Mouse (Mus musculus): ENCODE data around the gene Coro2a. TPM values are rescaled to one million over a fixed set of nuclear protein-coding genes. Genes with fewer than 3 reads are reported as not detected.
"Not testable (repeated sequence)": the region's sequence is repeated elsewhere in the genome, so short reads cannot be mapped to it uniquely, and the experiment has no call there.

Coro2a gene
- 5.9 and 6.4 TPM in 2 replicates for polyA plus RNA-seq (2015; fragmentation: Nextera tagmentation; extraction: Ambion mirVana)

DNA sequence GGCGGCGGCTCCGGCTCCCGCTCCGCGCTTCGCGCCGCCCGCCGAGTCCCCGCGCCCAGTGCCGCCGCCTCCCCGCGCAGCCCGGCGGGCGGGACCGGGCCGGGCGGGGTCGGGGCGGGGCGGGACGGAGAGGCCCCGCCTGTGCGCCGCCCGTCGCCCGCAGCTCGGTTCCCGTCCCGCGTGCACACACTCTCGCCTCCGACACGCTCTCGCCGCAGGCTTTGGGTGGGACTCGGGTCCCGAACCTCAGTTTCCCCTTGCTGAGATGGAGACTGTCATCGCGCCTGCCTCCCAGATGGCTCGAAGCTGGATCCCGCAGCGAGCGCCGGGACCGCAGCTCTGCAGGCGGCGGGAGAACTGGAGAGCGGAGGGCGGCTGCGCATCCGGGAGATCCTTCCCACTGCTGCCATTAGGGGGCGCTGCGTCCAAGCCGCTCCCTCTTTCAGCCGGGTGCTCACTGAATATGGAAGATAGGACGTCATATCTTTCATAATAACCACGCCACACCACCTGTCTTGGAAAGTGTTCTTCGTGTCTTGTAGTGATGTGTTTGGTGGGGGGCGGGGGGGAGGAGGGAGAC lies at the start of gene Coro2a:
Gene Coro2a (minus strand): TSS at position 359 of the 580 bp plus-strand sequence.
- WGBS = under 1% methylated on average over 45 of the region's 66 CpGs
- Histone ChIP-seq H3K36me3 (ENCODE audit: insufficient read depth, low read length) (no peaks in the 10 kb centered on the region), H3K27ac (ENCODE audit: low read length) (no peak within 1 kb of the TSS), H3K4me1 (ENCODE audit: insufficient read depth, low read length) (peaks cover 5% of the 10 kb centered on the region; the same call in 1 of the 2 replicates), H3K4me2 (replicated peaks; ENCODE audit: low read depth, low read length) (peak within 1 kb of the TSS; percentile 98), H3K9ac (replicated peaks; ENCODE audit: low read length) (peak within 1 kb of the TSS; percentile 67), H3K4me3 (ENCODE audit: low read length) (peak within 1 kb of the TSS; percentile 63), H3K27me3 (ENCODE audit: insufficient read depth, low read length) (peaks cover 23% of the 10 kb centered on the region), H3K9me3 (ENCODE audit: low read length) (no peaks in the 10 kb centered on the region)
- ATAC-seq (ENCODE audit: low FRiP score, low TSS enrichment) = peak; percentile 43

DNA sequence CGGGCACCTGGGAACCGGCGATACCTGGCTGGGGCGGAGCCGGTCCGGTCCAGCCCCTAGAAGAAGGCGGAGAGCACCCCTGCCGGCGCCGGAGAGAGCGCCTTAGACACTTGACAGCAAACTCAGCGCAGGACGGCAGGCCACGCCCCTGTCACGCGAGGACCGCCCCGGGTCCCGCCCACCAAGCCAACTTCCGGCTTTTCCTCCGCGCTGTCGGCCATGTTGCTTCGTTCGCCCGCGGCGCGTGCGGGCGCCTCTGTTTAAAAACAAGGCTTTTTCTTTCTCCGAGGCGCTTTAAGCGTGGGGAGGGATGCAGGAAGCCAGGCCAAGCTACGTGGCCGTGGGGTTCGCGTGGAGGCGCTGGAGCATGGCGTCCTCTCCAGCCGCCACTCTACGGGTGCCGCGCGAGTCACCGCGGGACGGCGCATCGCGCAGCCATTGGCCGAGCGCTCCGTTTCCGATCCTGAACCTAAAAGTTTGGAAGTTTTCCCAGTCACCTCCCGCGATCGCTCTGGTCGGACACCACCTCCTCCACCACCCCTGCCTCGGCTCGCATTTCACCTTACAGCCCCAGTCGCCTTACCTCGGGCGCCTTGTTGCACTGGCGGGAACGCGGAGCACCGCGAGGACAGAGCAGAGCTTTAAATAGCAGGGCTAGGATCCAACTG lies 48.2 kb upstream of the Coro2a start, which contains the start of gene Tbc1d2:
Gene Tbc1d2 (minus strand): TSS at position 124 of the 668 bp plus-strand sequence.
- peak within 1 kb of the TSS; percentile 88 for H3K9ac ChIP-seq (replicated peaks; ENCODE audit: low read length)
- WGBS = under 1% methylated on average over 69 of the region's 69 CpGs
- peaks cover 7% of the 10 kb centered on the region; the same call in 1 of the 2 replicates for H3K4me1 ChIP-seq (ENCODE audit: insufficient read depth, low read length)
- peak; percentile 97 for ATAC-seq (ENCODE audit: low FRiP score, low TSS enrichment)
- peaks cover 24% of the 10 kb centered on the region for H3K27me3 ChIP-seq (ENCODE audit: insufficient read depth, low read length)
- peak within 1 kb of the TSS; percentile 95 for H3K4me2 ChIP-seq (replicated peaks; ENCODE audit: low read depth, low read length)
- peak within 1 kb of the TSS; percentile 77 for H3K4me3 ChIP-seq (ENCODE audit: low read length)
- H3K36me3 ChIP-seq (ENCODE audit: insufficient read depth, low read length) = no peaks in the 10 kb centered on the region
- no peaks in the 10 kb centered on the region for H3K9me3 ChIP-seq (ENCODE audit: low read length)
- H3K27ac ChIP-seq (ENCODE audit: low read length) = peak within 1 kb of the TSS; percentile 94

DNA sequence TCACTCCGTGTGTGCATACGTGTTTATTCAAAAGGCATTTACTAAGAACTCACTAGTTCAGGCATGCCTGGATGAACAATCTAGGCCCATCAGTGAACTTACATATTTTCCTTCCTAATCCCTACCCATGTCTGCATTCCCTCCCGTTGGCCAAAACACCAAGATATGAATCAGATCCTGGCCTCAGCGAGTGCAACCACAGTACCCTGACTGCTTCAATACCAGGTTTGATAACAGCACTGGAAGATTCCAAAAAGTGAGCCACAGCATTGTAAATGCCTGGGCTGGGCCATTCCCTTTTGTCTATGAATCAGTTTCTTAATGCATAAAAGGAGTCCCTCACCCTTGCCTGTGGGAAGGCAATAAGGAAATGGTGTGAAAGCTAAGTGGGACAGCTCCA lies 47.2 kb upstream of the Coro2a start:
- no peaks in the 10 kb centered on the region for H3K36me3 ChIP-seq (ENCODE audit: insufficient read depth, low read length)
- no peak for ATAC-seq (ENCODE audit: low FRiP score, low TSS enrichment)
- H3K9ac ChIP-seq (replicated peaks; ENCODE audit: low read length) = peak overlapping the region; percentile 88
- H3K4me1 ChIP-seq (ENCODE audit: insufficient read depth, low read length) = peaks cover 7% of the 10 kb centered on the region; the same call in 1 of the 2 replicates
- peaks cover 24% of the 10 kb centered on the region for H3K27me3 ChIP-seq (ENCODE audit: insufficient read depth, low read length)
- H3K27ac ChIP-seq (ENCODE audit: low read length) = no peak overlapping the region
- no peaks in the 10 kb centered on the region for H3K9me3 ChIP-seq (ENCODE audit: low read length)
- WGBS = 49% methylated on average over 4 of the region's 4 CpGs
- H3K4me3 ChIP-seq (ENCODE audit: low read length) = peak overlapping the region; percentile 77
- peak overlapping the region; percentile 95 for H3K4me2 ChIP-seq (replicated peaks; ENCODE audit: low read depth, low read length)

DNA sequence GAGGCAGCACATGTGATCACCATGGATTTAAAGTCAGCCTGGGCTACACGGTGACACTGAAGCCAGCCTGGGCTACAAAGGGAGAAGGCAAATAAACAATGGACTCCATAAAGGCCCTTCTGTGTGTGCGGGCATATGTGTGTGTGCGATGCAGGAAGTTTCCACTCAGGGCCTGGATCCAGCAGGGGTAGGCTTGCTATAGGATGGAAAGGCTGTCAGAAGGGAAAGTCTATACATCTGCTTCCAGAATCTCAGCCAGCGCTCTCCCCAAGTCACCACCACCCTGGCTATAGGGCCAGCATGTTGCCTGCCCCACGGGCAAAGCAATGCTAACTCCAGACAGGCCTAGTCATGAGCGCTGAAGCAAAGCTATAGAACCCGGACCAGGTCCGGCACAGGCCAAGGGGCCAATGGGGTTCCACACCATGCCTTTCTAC lies 41.7 kb upstream of the Coro2a start:
- 0 out of 2 replicates have a peak, but pooled peaks have one; percentile 11 for ATAC-seq (ENCODE audit: low FRiP score, low TSS enrichment)
- 79% methylated on average over 8 of the region's 8 CpGs for whole genome bisulfite sequencing

DNA sequence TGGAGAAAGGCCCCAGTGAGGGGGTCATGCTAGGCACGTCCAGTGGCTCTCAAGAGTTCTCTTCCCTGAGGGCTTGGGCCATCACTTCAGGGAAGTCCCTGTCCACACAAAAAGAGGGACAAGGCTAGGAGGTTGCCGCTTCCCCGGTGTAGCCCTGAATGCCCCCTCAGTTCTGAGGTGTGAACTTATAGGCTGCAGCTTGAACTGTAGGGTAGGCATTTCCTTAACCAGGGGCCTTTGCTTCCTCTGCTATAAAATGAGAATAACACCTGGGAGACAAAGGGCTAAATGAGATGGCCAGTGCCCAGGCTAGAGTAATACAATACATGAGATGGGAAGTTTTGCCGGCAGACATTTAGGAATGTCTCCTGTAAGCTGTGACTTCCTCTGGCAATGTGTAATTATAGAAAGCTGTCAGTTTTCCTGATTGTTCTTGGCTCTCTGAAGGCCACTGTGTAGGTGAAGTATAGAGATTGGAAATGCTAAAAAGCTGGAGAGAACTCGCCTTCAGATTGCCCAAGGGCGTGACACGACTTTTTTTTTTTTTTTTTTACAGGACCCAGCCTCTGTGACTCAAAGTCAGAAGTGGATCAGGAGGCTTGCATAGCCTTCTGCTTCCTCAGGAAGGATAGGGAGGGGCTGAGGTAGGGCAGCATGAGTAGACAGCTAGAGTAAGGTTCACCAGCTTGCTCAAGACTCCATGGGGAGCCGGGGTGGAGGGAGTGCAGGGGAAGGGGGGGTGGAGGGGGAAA lies 41.1 kb upstream of the Coro2a start:
- Histone ChIP-seq H3K9me3 (ENCODE audit: low read length) (no peaks in the 10 kb centered on the region), H3K36me3 (ENCODE audit: insufficient read depth, low read length) (no peaks in the 10 kb centered on the region), H3K27ac (ENCODE audit: low read length) (peak overlapping the region; percentile 73), H3K4me3 (ENCODE audit: low read length) (no peak overlapping the region), H3K9ac (replicated peaks; ENCODE audit: low read length) (no peak overlapping the region), H3K27me3 (ENCODE audit: insufficient read depth, low read length) (no peaks in the 10 kb centered on the region), H3K4me2 (replicated peaks; ENCODE audit: low read depth, low read length) (no peak overlapping the region), H3K4me1 (ENCODE audit: insufficient read depth, low read length) (0 out of 2 replicates have a peak, but pooled peaks cover 5% of the 10 kb centered on the region)
- WGBS = 57% methylated on average over 8 of the region's 8 CpGs
- ATAC-seq (ENCODE audit: low FRiP score, low TSS enrichment) = peak; percentile 67; the same call in 1 of the 2 replicates

More for the DNA sequence above, 41.7 kb upstream of the Coro2a start:
- Histone ChIP-seq H3K4me2 (replicated peaks; ENCODE audit: low read depth, low read length) (no peak overlapping the region), H3K9me3 (ENCODE audit: low read length) (no peaks in the 10 kb centered on the region), H3K36me3 (ENCODE audit: insufficient read depth, low read length) (no peaks in the 10 kb centered on the region), H3K27ac (ENCODE audit: low read length) (peak overlapping the region; percentile 76), H3K4me3 (ENCODE audit: low read length) (no peak overlapping the region), H3K27me3 (ENCODE audit: insufficient read depth, low read length) (peaks cover 4% of the 10 kb centered on the region; the same call in 1 of the 2 replicates), H3K9ac (replicated peaks; ENCODE audit: low read length) (no peak overlapping the region), H3K4me1 (ENCODE audit: insufficient read depth, low read length) (0 out of 2 replicates have a peak, but pooled peaks cover 5% of the 10 kb centered on the region)

DNA sequence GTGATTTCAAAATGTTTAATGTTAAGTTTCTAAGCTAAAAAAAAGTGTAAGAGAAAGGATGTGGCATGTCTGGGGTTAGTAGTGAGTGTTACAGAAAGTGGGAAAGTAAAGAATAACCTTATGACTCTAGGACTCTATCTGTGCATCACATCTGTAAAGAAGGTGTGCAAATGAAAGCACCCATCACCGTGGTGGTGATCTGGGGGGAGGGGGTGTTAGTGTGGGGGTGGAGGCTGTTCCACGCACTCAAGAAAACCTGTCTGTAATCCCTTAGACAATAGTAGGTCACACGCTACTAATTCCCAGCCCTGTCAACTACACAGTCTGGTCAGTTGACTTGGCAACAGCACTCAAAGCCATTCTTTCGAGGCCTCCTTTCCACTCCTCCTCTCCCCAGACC lies 39.3 kb upstream of the Coro2a start:
- Histone ChIP-seq H3K4me1 (ENCODE audit: insufficient read depth, low read length) (0 out of 2 replicates have a peak, but pooled peaks cover 5% of the 10 kb centered on the region), H3K27ac (ENCODE audit: low read length) (no peak overlapping the region), H3K4me2 (replicated peaks; ENCODE audit: low read depth, low read length) (no peak overlapping the region), H3K27me3 (ENCODE audit: insufficient read depth, low read length) (no peaks in the 10 kb centered on the region), H3K9ac (replicated peaks; ENCODE audit: low read length) (no peak overlapping the region), H3K4me3 (ENCODE audit: low read length) (no peak overlapping the region), H3K9me3 (ENCODE audit: low read length) (no peaks in the 10 kb centered on the region), H3K36me3 (ENCODE audit: insufficient read depth, low read length) (no peaks in the 10 kb centered on the region)
- no peak for ATAC-seq (ENCODE audit: low FRiP score, low TSS enrichment)
- 68% methylated on average over 4 of the region's 4 CpGs for WGBS

DNA sequence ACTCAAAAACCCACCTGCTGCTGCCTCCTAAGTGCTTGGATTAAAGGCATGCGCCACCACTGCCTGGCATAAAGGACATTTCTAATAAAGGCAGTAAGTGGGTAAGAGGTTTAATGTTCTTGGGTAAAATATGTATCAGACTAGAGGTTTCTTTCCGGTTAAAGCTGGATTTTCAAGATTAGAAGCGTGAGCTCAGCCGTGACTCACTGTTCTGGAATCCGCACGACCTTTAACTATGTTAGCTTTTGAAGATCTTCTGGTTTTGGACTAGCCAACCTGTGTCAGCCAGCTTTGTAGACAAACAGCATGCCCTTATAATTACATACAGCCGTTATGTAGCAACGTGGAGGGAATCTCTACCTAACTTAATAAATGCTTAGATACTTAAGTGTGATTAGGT lies 37.9 kb upstream of the Coro2a start:
- H3K27me3 ChIP-seq (ENCODE audit: insufficient read depth, low read length) = no peaks in the 10 kb centered on the region
- no peaks in the 10 kb centered on the region for H3K9me3 ChIP-seq (ENCODE audit: low read length)
- 73% methylated on average over 8 of the region's 8 CpGs for WGBS
- no peak overlapping the region for H3K27ac ChIP-seq (ENCODE audit: low read length)
- no peaks in the 10 kb centered on the region for H3K36me3 ChIP-seq (ENCODE audit: insufficient read depth, low read length)
- H3K4me3 ChIP-seq (ENCODE audit: low read length) = no peak overlapping the region
- no peak for ATAC-seq (ENCODE audit: low FRiP score, low TSS enrichment)
- no peak overlapping the region for H3K4me2 ChIP-seq (replicated peaks; ENCODE audit: low read depth, low read length)
- no peak overlapping the region; the same call in 1 of the 2 replicates for H3K9ac ChIP-seq (replicated peaks; ENCODE audit: low read length)
- H3K4me1 ChIP-seq (ENCODE audit: insufficient read depth, low read length) = 0 out of 2 replicates have a peak, but pooled peaks cover 5% of the 10 kb centered on the region

DNA sequence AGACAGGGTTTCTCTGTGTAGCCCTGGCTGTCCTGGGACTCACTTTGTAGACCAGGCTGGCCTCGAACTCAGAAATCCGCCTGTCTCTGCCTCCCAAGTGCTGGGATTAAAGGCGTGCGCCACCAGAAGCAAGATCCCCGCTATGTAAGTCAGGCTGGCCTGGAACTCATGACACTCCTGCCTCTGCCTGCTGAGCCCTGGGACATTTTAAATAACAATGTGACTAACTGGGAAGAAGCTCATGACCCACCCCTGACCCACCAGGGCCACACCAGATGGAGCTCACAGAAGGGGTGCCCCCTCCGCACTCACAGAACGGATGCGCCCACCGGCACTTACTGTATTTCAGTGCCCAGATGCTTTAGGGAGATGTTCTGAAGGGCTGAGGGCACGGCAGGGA lies 35.2 kb upstream of the Coro2a start:
- not testable (repeated sequence) for H3K4me3 ChIP-seq (ENCODE audit: low read length); H3K36me3 ChIP-seq (ENCODE audit: insufficient read depth, low read length); H3K4me1 ChIP-seq (ENCODE audit: insufficient read depth, low read length); H3K27ac ChIP-seq (ENCODE audit: low read length); H3K9ac ChIP-seq (replicated peaks; ENCODE audit: low read length); H3K9me3 ChIP-seq (ENCODE audit: low read length); H3K27me3 ChIP-seq (ENCODE audit: insufficient read depth, low read length); H3K4me2 ChIP-seq (replicated peaks; ENCODE audit: low read depth, low read length); ATAC-seq (ENCODE audit: low FRiP score, low TSS enrichment)
- 88% methylated on average over 10 of the region's 10 CpGs for WGBS

DNA sequence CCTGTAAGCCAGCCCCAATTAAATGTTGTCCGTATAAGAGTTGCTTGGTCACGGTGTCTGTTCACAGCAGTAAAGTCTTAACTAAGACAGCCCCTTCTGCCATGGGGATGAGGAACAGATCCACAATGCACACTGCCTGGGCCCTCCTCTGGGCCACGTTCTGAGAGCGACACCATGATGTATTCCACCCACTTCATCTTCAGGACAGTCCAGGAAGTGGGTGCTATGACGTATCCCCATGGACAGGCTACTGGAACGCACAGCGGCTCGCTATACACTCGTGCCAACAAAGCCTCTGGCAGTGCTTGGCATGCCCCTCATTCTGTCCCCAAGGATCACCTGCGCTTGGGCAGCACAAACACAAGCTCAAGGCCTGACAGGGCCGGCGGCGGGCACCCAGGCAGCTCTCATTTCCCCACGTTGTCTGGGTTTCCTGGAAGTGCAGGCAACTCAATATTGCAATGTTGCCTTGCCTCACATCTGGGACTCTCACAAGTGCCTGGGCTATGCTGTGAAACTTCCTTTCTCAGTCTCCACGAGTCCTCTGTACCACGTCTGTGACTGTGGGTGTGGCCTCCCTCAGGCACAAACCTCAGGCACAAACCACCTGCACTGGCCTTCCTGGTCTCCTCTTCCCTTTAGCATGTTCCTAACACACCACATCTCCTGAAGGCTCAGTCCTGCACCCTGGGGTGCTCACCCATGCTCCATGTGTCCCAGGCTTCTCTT lies 33.9 kb upstream of the Coro2a start:
- 80% methylated on average over 16 of the region's 16 CpGs for WGBS
- no peak for ATAC-seq (ENCODE audit: low FRiP score, low TSS enrichment)
- no peak overlapping the region for H3K4me3 ChIP-seq (ENCODE audit: low read length)
- no peaks in the 10 kb centered on the region for H3K27me3 ChIP-seq (ENCODE audit: insufficient read depth, low read length)
- H3K9ac ChIP-seq (replicated peaks; ENCODE audit: low read length) = no peak overlapping the region
- H3K36me3 ChIP-seq (ENCODE audit: insufficient read depth, low read length) = no peaks in the 10 kb centered on the region
- no peaks in the 10 kb centered on the region for H3K9me3 ChIP-seq (ENCODE audit: low read length)
- H3K4me2 ChIP-seq (replicated peaks; ENCODE audit: low read depth, low read length) = no peak overlapping the region
- H3K27ac ChIP-seq (ENCODE audit: low read length) = no peak overlapping the region
- peaks cover 3% of the 10 kb centered on the region; the same call in 1 of the 2 replicates for H3K4me1 ChIP-seq (ENCODE audit: insufficient read depth, low read length)

Measured in kidney, embryonic 16.5 days (tissue).